Mouse (Mus musculus): Measurements from ENCODE around the gene Mylpf. TPM values are rescaled to one million over a fixed set of nuclear protein-coding genes. Genes with fewer than 3 reads are reported as not detected.

The Mylpf gene
- total RNA-seq, 1 experiment from 2014 or later = 10.9 TPM

DNA sequence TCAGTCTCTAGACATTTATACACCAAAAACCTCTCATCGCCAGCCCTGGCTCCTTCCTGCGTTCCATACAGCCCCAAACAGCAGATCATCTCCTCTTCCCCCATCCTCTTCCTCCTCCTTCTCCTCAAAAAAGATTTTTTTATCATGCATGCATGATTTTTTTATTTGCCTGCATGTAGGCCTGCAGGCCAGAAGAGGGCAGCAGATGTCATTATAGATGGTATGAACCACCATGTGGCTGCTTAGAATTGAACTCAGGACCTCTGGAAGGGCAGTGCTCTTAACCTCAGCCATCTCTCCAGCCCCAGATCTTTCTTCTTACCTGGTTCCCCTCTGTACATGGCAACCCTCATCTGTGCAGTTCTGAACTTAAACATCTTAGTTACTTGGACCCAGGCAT lies 43.7 kb downstream of the Mylpf start:
- 0 out of 2 replicates have a peak, but pooled peaks have one; percentile 27 for ATAC-seq (ENCODE audit: extremely low read depth, insufficient number of reproducible peaks, low FRiP score, poor library complexity, severe bottlenecking)

DNA sequence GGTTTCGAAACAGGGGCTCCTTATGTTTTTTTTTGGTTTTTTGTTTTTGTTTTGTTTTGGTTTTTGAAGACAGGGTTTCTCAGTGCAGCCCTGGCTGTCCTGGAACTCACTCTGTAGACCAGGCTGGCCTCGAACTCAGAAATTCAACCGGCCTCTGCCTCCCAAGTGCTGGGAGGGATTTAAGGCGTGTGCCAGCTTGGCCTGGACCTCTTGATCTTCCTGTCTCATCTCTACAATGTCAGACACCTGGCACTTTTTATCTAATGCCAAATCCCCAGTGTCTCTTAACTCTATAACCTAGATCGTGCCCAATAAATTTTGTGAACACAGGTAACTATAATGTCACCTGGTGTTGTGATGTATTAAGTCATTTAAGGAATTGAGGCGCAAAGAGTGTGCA lies 44.7 kb downstream of the Mylpf start:
- no peak for ATAC-seq (ENCODE audit: extremely low read depth, insufficient number of reproducible peaks, low FRiP score, poor library complexity, severe bottlenecking)

- ATAC-seq (ENCODE audit: extremely low read depth, insufficient number of reproducible peaks, low FRiP score, poor library complexity, severe bottlenecking) = peak; percentile 88
Measured at GRCm38 (mm10) chr7:127253821-127254769, 45.4 kb downstream of the Mylpf start.

DNA sequence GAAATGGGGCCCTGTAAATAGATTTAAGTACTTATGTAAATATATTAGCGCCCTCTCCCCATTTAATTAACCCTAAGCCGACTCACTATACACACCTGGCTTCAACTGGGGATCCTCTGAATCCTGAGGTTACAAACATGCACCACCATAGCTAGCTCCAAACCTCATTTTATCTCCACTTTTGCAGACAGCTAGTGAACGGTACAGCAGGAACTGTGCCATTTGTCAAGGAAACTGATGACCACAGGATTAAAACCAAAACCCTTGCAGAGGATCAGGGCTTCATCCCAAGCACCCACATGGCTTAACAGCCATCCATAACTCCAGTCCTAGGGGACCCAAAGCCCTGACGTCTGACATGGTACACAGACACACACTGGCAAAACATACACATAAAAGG lies 46.3 kb downstream of the Mylpf start:
- ATAC-seq (ENCODE audit: extremely low read depth, insufficient number of reproducible peaks, low FRiP score, poor library complexity, severe bottlenecking) = no peak

DNA sequence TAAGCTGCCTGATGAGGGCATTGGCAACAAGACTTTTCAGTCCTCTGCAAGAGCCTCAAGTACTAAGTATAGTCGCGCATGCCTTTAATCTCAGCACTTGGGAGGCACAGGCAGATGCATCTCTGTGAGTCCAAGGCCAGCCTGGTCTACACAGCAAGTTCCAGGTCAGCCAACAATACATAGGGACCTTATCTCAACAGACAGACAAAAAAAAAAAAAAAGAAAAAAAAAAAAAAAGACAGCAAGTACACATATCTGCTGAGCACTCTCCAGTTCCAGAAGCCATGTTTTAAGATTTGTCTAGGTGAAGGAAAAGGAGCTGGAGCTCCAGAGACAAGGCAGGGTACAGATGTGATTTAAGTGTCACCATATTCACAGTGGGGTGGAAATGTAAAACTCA lies 47.3 kb downstream of the Mylpf start:
- no peak for ATAC-seq (ENCODE audit: extremely low read depth, insufficient number of reproducible peaks, low FRiP score, poor library complexity, severe bottlenecking)

DNA sequence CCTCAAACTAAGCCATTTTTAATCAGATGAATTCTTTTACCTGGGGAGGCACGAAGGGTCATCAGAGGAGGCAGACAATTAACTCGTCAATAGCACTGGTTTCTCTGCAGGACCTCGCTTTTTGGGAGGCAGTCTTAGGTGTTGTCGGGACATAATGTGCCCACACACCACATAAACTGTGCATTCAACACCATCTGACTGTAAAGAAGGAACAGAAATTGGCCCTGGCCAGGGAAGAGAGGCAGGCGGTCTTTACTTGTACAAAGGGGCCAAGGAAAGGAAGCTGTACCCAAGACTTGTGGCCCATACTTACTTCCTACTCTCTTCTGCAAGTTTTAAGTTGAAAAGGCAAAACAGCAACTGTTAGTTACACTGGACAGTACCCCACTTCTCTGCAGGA lies 47.8 kb downstream of the Mylpf start:
- no peak for ATAC-seq (ENCODE audit: extremely low read depth, insufficient number of reproducible peaks, low FRiP score, poor library complexity, severe bottlenecking)

DNA sequence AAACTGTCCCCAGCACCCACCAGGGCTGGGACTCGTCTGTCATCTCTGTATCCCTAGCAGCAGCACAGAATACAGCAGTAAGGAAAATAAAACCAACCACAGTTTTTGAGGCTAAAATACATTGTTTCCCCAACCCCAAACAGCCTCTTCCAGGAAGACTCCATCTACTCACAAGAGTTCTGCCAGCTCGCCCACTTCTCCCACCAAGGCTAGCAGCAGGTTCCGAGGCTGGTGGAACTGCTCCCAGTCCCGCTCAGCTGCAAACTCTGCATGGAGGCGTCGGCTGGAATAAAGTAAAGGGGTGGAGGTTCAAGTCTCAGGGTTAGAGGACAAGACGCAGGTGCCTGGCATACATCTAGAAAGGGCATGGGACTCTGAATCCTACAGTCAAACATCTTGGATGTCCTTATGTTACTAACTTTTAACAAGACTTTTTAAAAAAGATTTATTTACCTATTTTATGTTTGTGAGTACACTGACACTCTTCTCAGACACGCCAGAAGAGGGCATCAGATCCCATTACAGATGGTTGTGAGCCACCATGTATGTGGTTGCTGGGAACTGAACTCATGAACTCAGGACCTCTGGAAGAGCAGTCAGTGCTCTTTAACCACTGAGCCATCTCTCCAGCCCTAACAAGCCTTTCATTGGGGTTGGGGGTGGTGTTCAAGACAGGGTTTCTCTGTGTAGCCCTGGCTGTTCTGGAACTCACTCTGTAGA lies 50.7 kb downstream of the Mylpf start:
- ATAC-seq (ENCODE audit: extremely low read depth, insufficient number of reproducible peaks, low FRiP score, poor library complexity, severe bottlenecking) = no peak

GRCm38 (mm10) chr7:127260309-127261111 lies 51.8 kb downstream of the Mylpf start, which contains the start of gene Dctpp1:
TSS of gene Dctpp1 (minus strand) at chr7:127260709.
- peak; percentile 95 for ATAC-seq (ENCODE audit: extremely low read depth, insufficient number of reproducible peaks, low FRiP score, poor library complexity, severe bottlenecking)

DNA sequence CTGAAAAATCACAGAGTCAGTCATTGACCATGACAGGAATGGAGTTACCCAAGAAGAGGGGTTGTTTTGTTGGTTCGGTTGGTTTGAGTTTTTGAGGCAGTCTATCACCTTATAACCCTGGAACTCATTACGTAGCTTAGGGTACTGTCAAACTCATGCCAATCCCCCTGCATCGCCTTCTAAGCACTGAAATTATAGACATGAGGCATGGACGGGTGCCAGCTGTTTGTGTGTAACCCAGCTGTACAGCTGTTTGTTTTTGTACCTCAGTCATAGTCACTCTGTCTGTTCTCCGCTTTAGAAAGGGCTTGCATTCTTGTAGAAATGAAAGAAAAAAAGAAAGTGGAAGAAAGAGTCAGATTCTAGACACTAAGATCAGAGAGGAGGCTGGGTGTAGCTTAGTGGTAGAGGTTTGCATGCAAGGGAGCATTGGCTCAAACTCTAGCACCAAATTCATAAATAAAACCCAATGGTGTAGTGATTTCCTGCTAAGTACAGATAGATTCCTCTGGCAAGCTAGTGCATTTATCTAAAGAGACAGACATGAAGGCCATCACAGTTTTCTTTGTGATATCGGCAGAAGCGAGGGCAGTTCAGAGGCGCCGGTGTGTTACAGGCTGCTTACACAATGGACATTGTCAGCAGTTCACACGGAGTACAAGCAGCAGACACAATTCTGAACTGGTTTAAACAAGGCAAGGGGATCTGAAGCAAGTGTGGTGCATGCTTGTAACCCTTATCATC lies 53.7 kb downstream of the Mylpf start:
- no peak for ATAC-seq (ENCODE audit: extremely low read depth, insufficient number of reproducible peaks, low FRiP score, poor library complexity, severe bottlenecking)

DNA sequence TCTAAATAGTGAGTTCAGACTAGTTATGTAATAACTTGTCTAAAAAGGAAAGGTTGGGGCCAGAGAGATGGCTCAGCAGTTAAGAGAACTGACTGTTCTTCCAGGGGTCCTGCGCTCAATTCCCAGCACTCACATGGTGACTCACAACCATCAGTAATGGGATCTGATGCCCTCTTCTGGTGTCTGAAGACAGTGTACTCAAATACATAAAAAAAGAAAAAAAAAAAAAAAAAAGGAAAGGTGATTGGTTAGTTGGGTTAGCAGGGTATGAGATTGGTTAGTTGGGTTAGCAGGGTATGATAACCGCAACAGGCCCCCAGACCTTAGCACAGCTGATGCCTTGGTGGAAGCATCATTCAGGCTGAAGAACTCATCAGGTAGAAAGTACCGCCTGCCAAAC lies 54.8 kb downstream of the Mylpf start:
- no peak for ATAC-seq (ENCODE audit: extremely low read depth, insufficient number of reproducible peaks, low FRiP score, poor library complexity, severe bottlenecking)

Other genes starting within 250 kb of the Mylpf start
- 59.1 and 66.1 TPM in 2 replicates for gene Cdipt, start 233.0 kb upstream of the Mylpf start, total RNA-seq (2017)
- 2.2 and 2.3 TPM in 2 replicates for gene Cdiptos, start 232.8 kb upstream of the Mylpf start, total RNA-seq (2017)
- gene Mvp, start 194.3 kb upstream of the Mylpf start, total RNA-seq (2017) = 106 and 110 TPM in 2 replicates
- 8.4 and 32.4 TPM in 2 replicates for gene Pagr1b, start 192.4 kb upstream of the Mylpf start, total RNA-seq (2017)
- gene Pagr1a, start 191.5 kb upstream of the Mylpf start, total RNA-seq (2017) = 33.3 and 49.8 TPM in 2 replicates
- gene Gm42742, start 187.8 kb upstream of the Mylpf start, total RNA-seq (2017) = 22.7 and 34.7 TPM in 2 replicates
- gene Prrt2, start 187.7 kb upstream of the Mylpf start, total RNA-seq (2017) = 2.6 TPM in 1 of 2 replicates, not detected in the other
- 49.3 and 57.7 TPM in 2 replicates for gene Maz, start 181.9 kb upstream of the Mylpf start, total RNA-seq (2017)
- gene Kif22, start 166.4 kb upstream of the Mylpf start, total RNA-seq (2017) = 1.4 and 2.1 TPM in 2 replicates
- 2.1 TPM in 1 of 2 replicates, not detected in the other for gene Zg16, start 121.6 kb upstream of the Mylpf start, total RNA-seq (2017)
- gene AI467606, start 117.5 kb upstream of the Mylpf start, total RNA-seq (2017) = 156 and 166 TPM in 2 replicates
- 1.4 and 3.8 TPM in 2 replicates for gene Qprt, start 86.7 kb upstream of the Mylpf start, total RNA-seq (2017)
- 66.1 and 71.7 TPM in 2 replicates for gene Spn, start 71.1 kb upstream of the Mylpf start, total RNA-seq (2017)
- gene Cd2bp2, start 12.8 kb upstream of the Mylpf start, total RNA-seq (2017) = 54.4 and 58.3 TPM in 2 replicates
- gene Tbc1d10b, start 422 bp upstream of the Mylpf start, total RNA-seq (2017) = 92.2 and 99.7 TPM in 2 replicates
- gene Zfp553, start 24.2 kb downstream of the Mylpf start, total RNA-seq (2017) = 17.9 and 18.5 TPM in 2 replicates
- gene Sept1, start 24.2 kb downstream of the Mylpf start, total RNA-seq (2017) = 189 and 198 TPM in 2 replicates
- gene Zfp771, start 35.4 kb downstream of the Mylpf start, total RNA-seq (2017) = 6.1 and 7.4 TPM in 2 replicates
- gene Dctpp1, start 51.8 kb downstream of the Mylpf start, total RNA-seq (2017) = 6.8 and 8.0 TPM in 2 replicates
- gene Sephs2, start 65.2 kb downstream of the Mylpf start, total RNA-seq (2017) = 193 and 208 TPM in 2 replicates
- gene Itgal, start 87.4 kb downstream of the Mylpf start, total RNA-seq (2017) = 144 and 148 TPM in 2 replicates
- gene Zfp768, start 136.7 kb downstream of the Mylpf start, total RNA-seq (2017) = 5.4 and 6.8 TPM in 2 replicates
- gene Zfp747, start 167.2 kb downstream of the Mylpf start, total RNA-seq (2017) = 23.5 and 24.2 TPM in 2 replicates
- gene 9130019O22Rik, start 178.3 kb downstream of the Mylpf start, total RNA-seq (2017) = 7.7 and 8.7 TPM in 2 replicates
- 7.7 and 9.8 TPM in 2 replicates for gene E430018J23Rik, start 184.7 kb downstream of the Mylpf start, total RNA-seq (2017)
- gene Zfp764, start 197.9 kb downstream of the Mylpf start, total RNA-seq (2017) = 19.3 and 24.2 TPM in 2 replicates
- gene Zfp688, start 213.2 kb downstream of the Mylpf start, total RNA-seq (2017) = 21.1 and 22.7 TPM in 2 replicates
- 2.1 and 2.7 TPM in 2 replicates for gene Zfp689, start 240.3 kb downstream of the Mylpf start, total RNA-seq (2017)

Measured in neutrophil, adult 5-6 weeks (primary cell).